Mouse (Mus musculus): Measurements from ENCODE around the gene AI481877. TPM values are rescaled to one million over a fixed set of nuclear protein-coding genes. Genes with fewer than 3 reads are reported as not detected.
A peak's percentile ranks its signal among the peaks of the same experiment; 100 is the strongest.

The AI481877 gene
- polyA plus RNA-seq, 1 experiment from 2014 or later, result not detected

DNA sequence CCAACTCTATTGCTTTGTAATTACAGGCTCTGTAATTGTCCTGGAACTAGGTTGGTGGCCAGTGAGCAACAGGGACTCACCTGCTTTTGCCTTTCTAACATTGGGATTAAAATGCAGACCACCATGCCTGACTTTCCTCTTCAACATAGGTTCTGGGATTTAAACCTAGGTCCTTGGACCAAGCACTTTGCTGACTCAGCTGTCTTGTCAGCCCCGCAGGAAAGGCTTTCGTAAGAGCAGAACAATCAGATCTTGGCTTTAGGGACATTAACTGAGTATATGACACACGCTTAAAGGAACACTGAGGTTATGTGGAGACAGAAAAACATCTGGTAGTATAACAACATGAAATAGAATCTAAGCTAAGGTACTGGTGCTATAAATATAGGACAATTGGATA is 80.9 kb downstream of the AI481877 start:
- Histone ChIP-seq H3K27me3 (ENCODE audit: control insufficient read depth, insufficient read depth, low read length) (no peaks in the 10 kb centered on the region), H3K9me3 (ENCODE audit: control insufficient read depth, low read length) (no peaks in the 10 kb centered on the region), H3K4me3 (ENCODE audit: low read depth, low read length) (no peak overlapping the region), H3K4me2 (ENCODE audit: low read depth, low read length, severe bottlenecking) (no peak overlapping the region), H3K9ac (ENCODE audit: low read length) (no peak overlapping the region), H3K4me1 (replicated peaks; ENCODE audit: control insufficient read depth, insufficient read depth, low read length) (no peaks in the 10 kb centered on the region), H3K27ac (ENCODE audit: low read depth, low read length) (no peak overlapping the region), H3K36me3 (ENCODE audit: control insufficient read depth, insufficient read depth, low read length) (no peaks in the 10 kb centered on the region)
- DNase-seq (ENCODE audit: low spot score) (no peak), ATAC-seq (replicated peaks; ENCODE audit: low FRiP score) (no peak)
- WGBS, result 86% methylated on average over 3 of the region's 3 CpGs

DNA sequence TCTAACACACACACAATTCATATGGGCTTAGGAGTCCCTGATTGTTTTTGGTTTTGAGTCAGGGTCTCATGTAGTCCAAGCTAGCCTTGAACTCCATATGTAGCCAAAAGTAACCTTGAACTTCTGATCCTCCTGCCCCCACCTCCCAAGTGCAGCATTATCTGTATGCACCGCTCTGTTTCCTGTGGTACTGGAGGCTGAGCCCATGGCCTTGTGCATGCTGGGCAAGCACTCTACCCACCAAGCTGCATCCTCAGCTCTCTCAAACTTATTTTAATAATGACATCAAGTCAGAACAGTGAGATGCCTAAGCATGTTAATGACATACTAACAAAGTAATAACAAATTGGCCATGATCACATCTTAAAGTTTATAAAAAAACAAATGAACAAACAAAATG is 87.7 kb downstream of the AI481877 start:
- Histone ChIP-seq H3K27ac (ENCODE audit: low read depth, low read length) (no peak overlapping the region), H3K9ac (ENCODE audit: low read length) (no peak overlapping the region), H3K4me1 (replicated peaks; ENCODE audit: control insufficient read depth, insufficient read depth, low read length) (no peaks in the 10 kb centered on the region), H3K4me3 (ENCODE audit: low read depth, low read length) (no peak overlapping the region), H3K36me3 (ENCODE audit: control insufficient read depth, insufficient read depth, low read length) (no peaks in the 10 kb centered on the region), H3K4me2 (ENCODE audit: low read depth, low read length, severe bottlenecking) (no peak overlapping the region), H3K27me3 (ENCODE audit: control insufficient read depth, insufficient read depth, low read length) (no peaks in the 10 kb centered on the region), H3K9me3 (ENCODE audit: control insufficient read depth, low read length) (no peaks in the 10 kb centered on the region)
- no peak for DNase-seq (ENCODE audit: low spot score)
- WGBS, result 95% methylated on average over 1 of the region's 1 CpGs
- no peak for ATAC-seq (replicated peaks; ENCODE audit: low FRiP score)

GRCm38 (mm10) chr4:59047222-59047621 is 91.6 kb downstream of the AI481877 start:
- 37% methylated on average over 3 of the region's 3 CpGs for WGBS
- H3K4me1 ChIP-seq (replicated peaks; ENCODE audit: control insufficient read depth, insufficient read depth, low read length), result no peaks in the 10 kb centered on the region
- H3K27ac ChIP-seq (ENCODE audit: low read depth, low read length), result no peak overlapping the region
- H3K27me3 ChIP-seq (ENCODE audit: control insufficient read depth, insufficient read depth, low read length), result no peaks in the 10 kb centered on the region
- no peak for ATAC-seq (replicated peaks; ENCODE audit: low FRiP score)
- H3K9me3 ChIP-seq (ENCODE audit: control insufficient read depth, low read length), result no peaks in the 10 kb centered on the region
- H3K4me2 ChIP-seq (ENCODE audit: low read depth, low read length, severe bottlenecking), result no peak overlapping the region
- no peak for DNase-seq (ENCODE audit: low spot score)
- H3K36me3 ChIP-seq (ENCODE audit: control insufficient read depth, insufficient read depth, low read length), result no peaks in the 10 kb centered on the region
- H3K9ac ChIP-seq (ENCODE audit: low read length), result no peak overlapping the region
- no peak overlapping the region for H3K4me3 ChIP-seq (ENCODE audit: low read depth, low read length)

DNA sequence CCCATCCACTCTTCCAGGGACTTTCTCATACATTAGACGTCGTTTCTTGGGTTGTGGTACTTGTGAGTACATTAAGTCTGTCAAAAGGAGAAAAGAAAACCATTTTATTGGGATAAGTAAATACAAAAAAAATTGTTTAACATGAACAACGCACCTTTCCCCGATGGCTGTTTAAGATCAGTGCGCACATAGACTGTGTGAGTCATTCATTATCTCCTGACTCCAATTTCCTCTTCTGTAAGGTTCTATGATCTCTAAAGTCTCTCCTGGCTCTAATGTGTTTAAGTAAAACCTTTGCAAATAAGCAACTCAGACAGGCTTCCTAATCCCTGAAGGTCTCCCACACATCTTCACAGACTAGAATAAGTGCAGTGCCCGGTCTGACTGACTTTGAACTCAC is 94.9 kb downstream of the AI481877 start:
- Histone ChIP-seq H3K27ac (ENCODE audit: low read depth, low read length) (no peak overlapping the region), H3K4me2 (ENCODE audit: low read depth, low read length, severe bottlenecking) (no peak overlapping the region), H3K27me3 (ENCODE audit: control insufficient read depth, insufficient read depth, low read length) (no peaks in the 10 kb centered on the region), H3K9me3 (ENCODE audit: control insufficient read depth, low read length) (no peaks in the 10 kb centered on the region), H3K9ac (ENCODE audit: low read length) (no peak overlapping the region), H3K4me1 (replicated peaks; ENCODE audit: control insufficient read depth, insufficient read depth, low read length) (no peaks in the 10 kb centered on the region), H3K36me3 (ENCODE audit: control insufficient read depth, insufficient read depth, low read length) (no peaks in the 10 kb centered on the region), H3K4me3 (ENCODE audit: low read depth, low read length) (no peak overlapping the region)
- DNase-seq (ENCODE audit: low spot score), result no peak
- no peak for ATAC-seq (replicated peaks; ENCODE audit: low FRiP score)
- 93% methylated on average over 6 of the region's 6 CpGs for WGBS

DNA sequence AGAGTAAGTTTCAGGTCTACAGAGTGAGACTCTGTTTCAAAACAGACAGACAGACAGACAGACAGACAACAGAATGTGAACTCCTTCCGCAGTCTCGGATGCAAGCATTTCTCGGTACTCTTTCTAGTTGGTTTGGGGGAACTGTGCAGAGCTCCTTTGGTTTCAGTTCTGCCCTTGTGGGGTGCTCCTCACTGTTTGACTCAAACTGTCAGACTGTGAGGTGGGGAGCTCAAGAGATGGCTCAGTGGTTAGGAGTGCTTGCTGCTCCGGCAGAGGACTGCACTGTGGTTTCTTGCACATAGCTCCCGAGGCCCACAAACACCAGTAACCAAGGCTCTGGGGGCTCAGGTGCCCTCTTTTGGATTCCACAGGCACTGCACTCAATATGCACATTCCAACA is 95.7 kb downstream of the AI481877 start:
- Histone ChIP-seq H3K36me3 (ENCODE audit: control insufficient read depth, insufficient read depth, low read length) (no peaks in the 10 kb centered on the region), H3K4me1 (replicated peaks; ENCODE audit: control insufficient read depth, insufficient read depth, low read length) (no peaks in the 10 kb centered on the region), H3K27ac (ENCODE audit: low read depth, low read length) (no peak overlapping the region), H3K4me3 (ENCODE audit: low read depth, low read length) (no peak overlapping the region), H3K27me3 (ENCODE audit: control insufficient read depth, insufficient read depth, low read length) (no peaks in the 10 kb centered on the region), H3K9ac (ENCODE audit: low read length) (no peak overlapping the region), H3K9me3 (ENCODE audit: control insufficient read depth, low read length) (no peaks in the 10 kb centered on the region), H3K4me2 (ENCODE audit: low read depth, low read length, severe bottlenecking) (no peak overlapping the region)
- 95% methylated on average over 5 of the region's 5 CpGs for WGBS
- DNase-seq (ENCODE audit: low spot score) (no peak), ATAC-seq (replicated peaks; ENCODE audit: low FRiP score) (no peak)

- no peak for ATAC-seq (replicated peaks; ENCODE audit: low FRiP score)
- Histone ChIP-seq H3K4me2 (ENCODE audit: low read depth, low read length, severe bottlenecking) (no peak overlapping the region), H3K27me3 (ENCODE audit: control insufficient read depth, insufficient read depth, low read length) (no peaks in the 10 kb centered on the region), H3K4me3 (ENCODE audit: low read depth, low read length) (no peak overlapping the region), H3K36me3 (ENCODE audit: control insufficient read depth, insufficient read depth, low read length) (no peaks in the 10 kb centered on the region), H3K9me3 (ENCODE audit: control insufficient read depth, low read length) (no peaks in the 10 kb centered on the region), H3K4me1 (replicated peaks; ENCODE audit: control insufficient read depth, insufficient read depth, low read length) (0 out of 2 replicates have a peak, but pooled peaks cover 1% of the 10 kb centered on the region), H3K27ac (ENCODE audit: low read depth, low read length) (no peak overlapping the region), H3K9ac (ENCODE audit: low read length) (no peak overlapping the region)
- 92% methylated on average over 11 of the region's 11 CpGs for WGBS
- DNase-seq (ENCODE audit: low spot score), result no peak
Measured at GRCm38 (mm10) chr4:59040397-59041287, 98.1 kb downstream of the AI481877 start.

GRCm38 (mm10) chr4:59037525-59037924 is 101.3 kb downstream of the AI481877 start:
- ATAC-seq (replicated peaks; ENCODE audit: low FRiP score) (no peak), DNase-seq (ENCODE audit: low spot score) (no peak)
- Histone ChIP-seq H3K4me2 (ENCODE audit: low read depth, low read length, severe bottlenecking) (no peak overlapping the region), H3K27ac (ENCODE audit: low read depth, low read length) (no peak overlapping the region), H3K27me3 (ENCODE audit: control insufficient read depth, insufficient read depth, low read length) (no peaks in the 10 kb centered on the region), H3K36me3 (ENCODE audit: control insufficient read depth, insufficient read depth, low read length) (no peaks in the 10 kb centered on the region), H3K9me3 (ENCODE audit: control insufficient read depth, low read length) (no peaks in the 10 kb centered on the region), H3K9ac (ENCODE audit: low read length) (no peak overlapping the region), H3K4me3 (ENCODE audit: low read depth, low read length) (no peak overlapping the region), H3K4me1 (replicated peaks; ENCODE audit: control insufficient read depth, insufficient read depth, low read length) (0 out of 2 replicates have a peak, but pooled peaks cover 3% of the 10 kb centered on the region)
- WGBS, result 83% methylated on average over 3 of the region's 3 CpGs

DNA sequence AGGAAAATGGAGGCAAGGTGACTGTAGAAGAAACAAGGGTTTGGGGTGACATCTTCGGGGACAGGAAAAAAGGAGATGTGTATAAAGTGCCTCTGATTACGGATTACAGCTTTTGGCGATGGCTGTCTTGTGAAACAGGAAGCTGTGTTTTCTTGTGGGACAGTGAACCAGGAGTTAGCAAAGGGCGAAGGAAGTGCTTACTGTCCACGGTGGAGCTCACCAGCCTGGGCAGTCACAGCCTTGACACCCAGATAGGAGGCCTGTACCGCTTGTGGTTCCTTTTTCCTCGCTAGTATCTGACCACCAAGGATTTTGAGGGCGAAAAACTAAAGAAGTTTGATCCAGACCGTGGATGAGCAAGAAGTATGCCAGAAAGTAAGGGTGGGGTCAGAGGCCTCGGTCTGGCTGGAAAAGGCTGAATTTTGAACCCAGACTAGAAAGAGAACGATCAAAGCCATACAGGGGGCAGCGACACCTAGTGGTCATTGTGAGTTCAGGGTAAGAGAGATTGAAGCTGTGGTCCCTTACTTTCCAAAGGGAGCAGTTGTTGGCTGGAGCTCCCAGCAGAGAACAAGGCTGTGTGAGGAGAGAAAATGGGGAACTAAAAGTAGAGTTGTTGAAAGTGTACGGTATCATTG is 102.2 kb downstream of the AI481877 start:
- no peak overlapping the region for H3K4me3 ChIP-seq (ENCODE audit: low read depth, low read length)
- 0 out of 2 replicates have a peak, but pooled peaks cover 3% of the 10 kb centered on the region for H3K4me1 ChIP-seq (replicated peaks; ENCODE audit: control insufficient read depth, insufficient read depth, low read length)
- H3K27me3 ChIP-seq (ENCODE audit: control insufficient read depth, insufficient read depth, low read length), result no peaks in the 10 kb centered on the region
- WGBS, result 51% methylated on average over 13 of the region's 13 CpGs
- H3K9me3 ChIP-seq (ENCODE audit: control insufficient read depth, low read length), result no peaks in the 10 kb centered on the region
- peak; percentile 47 for ATAC-seq (replicated peaks; ENCODE audit: low FRiP score)
- DNase-seq (ENCODE audit: low spot score), result peak; percentile 85
- no peak overlapping the region for H3K27ac ChIP-seq (ENCODE audit: low read depth, low read length)
- H3K4me2 ChIP-seq (ENCODE audit: low read depth, low read length, severe bottlenecking), result no peak overlapping the region
- no peak overlapping the region for H3K9ac ChIP-seq (ENCODE audit: low read length)
- no peaks in the 10 kb centered on the region for H3K36me3 ChIP-seq (ENCODE audit: control insufficient read depth, insufficient read depth, low read length)

All from forebrain, embryonic 11.5 days (tissue).